Mouse (Mus musculus) kidney, embryonic 16.5 days (tissue): ENCODE data around the gene Cct2. TPM values are rescaled to one million over a fixed set of nuclear protein-coding genes. Genes with fewer than 3 reads are reported as not detected.
"Not testable (repeated sequence)": the region's sequence is repeated elsewhere in the genome, so short reads cannot be mapped to it uniquely, and the experiment has no call there.

Experiments used
- ATAC-seq: fragments of 200-750 bp; cut with Nextera tagmentation; 2 replicates; pipeline ENCODE4 v1.8.0; 2017; ENCODE audit warnings: moderate TSS enrichment; ENCODE audit not compliant: low FRiP score, low TSS enrichment
- H3K27ac ChIP-seq: fragments of 300-500 bp; sonication (generic); 2 replicates; pipeline ENCODE4 v1.5.1; 2014; ENCODE audit warnings: low read length
- H3K27me3 ChIP-seq: fragments of 300-500 bp; sonication (generic); 2 replicates; pipeline ENCODE4 v1.6.1; 2014; ENCODE audit warnings: low read length, control low read depth, mixed read lengths; ENCODE audit not compliant: insufficient read depth
- H3K36me3 ChIP-seq: fragments of 300-500 bp; sonication (generic); 2 replicates; pipeline ENCODE4 v1.6.1; 2014; ENCODE audit warnings: low read length, control low read depth, mixed read lengths; ENCODE audit not compliant: insufficient read depth
- H3K4me1 ChIP-seq: fragments of 300-500 bp; sonication (generic); 2 replicates; pipeline ENCODE4 v1.6.1; 2014; ENCODE audit warnings: low read length, control low read depth, mixed read lengths; ENCODE audit not compliant: insufficient read depth
- H3K4me2 ChIP-seq: fragments of 300-500 bp; sonication (generic); replicated peaks from 2 replicates; pipeline ENCODE4 v1.6.1; 2014; ENCODE audit warnings: low read depth, low read length
- H3K4me3 ChIP-seq: fragments of 300-500 bp; sonication (generic); 2 replicates; pipeline ENCODE4 v1.5.1; 2014; ENCODE audit warnings: mild to moderate bottlenecking, low read length
- H3K9ac ChIP-seq: fragments of 300-500 bp; sonication (generic); replicated peaks from 2 replicates; pipeline ENCODE4 v1.6.1; 2014; ENCODE audit warnings: low read length
- H3K9me3 ChIP-seq: fragments of 300-500 bp; sonication (generic); 2 replicates; pipeline ENCODE4 v1.6.1; 2016; ENCODE audit warnings: low read length, control low read depth
- WGBS: fragments of 180-500 bp; shearing (Covaris S2); extraction: QIAGEN DNeasy Blood & Tissue Kit; methylation state at CpG from one replicate; pipeline ENCODE4 v1.1.7; 2014; 5-methylcytosine and 5-hydroxymethylcytosine counted together
- polyA plus RNA-seq: library from polyadenylated mRNA; unstranded; fragments of >200 nt; fragmentation: Nextera tagmentation; extraction: Ambion mirVana; gene quantifications from 2 replicates; pipeline ENCODE4 v1.2.1, GENCODE M21; 2015

Cct2 gene
- polyA plus RNA-seq, 1 experiment from 2014 or later: 266 TPM

DNA sequence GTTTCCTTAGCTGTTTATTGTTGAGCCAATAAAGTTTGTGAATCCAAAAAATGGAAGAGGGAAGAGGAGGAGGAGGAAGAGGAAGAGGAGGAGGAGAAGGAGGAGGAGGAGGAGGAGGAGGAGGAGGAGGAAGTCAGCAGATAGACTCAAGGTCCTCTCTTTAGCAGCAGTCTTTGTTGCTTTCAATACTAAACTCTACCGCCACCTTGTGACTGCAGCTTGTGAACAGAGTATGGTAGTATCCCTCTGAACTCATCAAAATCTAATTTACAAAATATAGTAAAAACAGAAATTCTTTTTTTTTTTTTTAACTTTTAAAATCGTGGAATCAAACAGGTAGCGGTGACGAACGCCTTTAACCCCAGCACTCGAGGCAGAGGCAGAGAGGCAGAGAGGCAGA lies 23.3 kb downstream of the Cct2 start:
- WGBS: 67% methylated on average over 6 of the region's 6 CpGs
- H3K9ac ChIP-seq: no peak overlapping the region
- H3K36me3 ChIP-seq: no peaks in the 10 kb centered on the region
- no peaks in the 10 kb centered on the region; the same call in 1 of the 2 replicates for H3K27me3 ChIP-seq
- no peak overlapping the region for H3K4me3 ChIP-seq
- H3K4me1 ChIP-seq: peaks cover 2% of the 10 kb centered on the region; the same call in 1 of the 2 replicates
- no peak overlapping the region for H3K27ac ChIP-seq
- H3K9me3 ChIP-seq: peaks cover 3% of the 10 kb centered on the region; the same call in 1 of the 2 replicates
- ATAC-seq: no peak
- no peak overlapping the region for H3K4me2 ChIP-seq

DNA sequence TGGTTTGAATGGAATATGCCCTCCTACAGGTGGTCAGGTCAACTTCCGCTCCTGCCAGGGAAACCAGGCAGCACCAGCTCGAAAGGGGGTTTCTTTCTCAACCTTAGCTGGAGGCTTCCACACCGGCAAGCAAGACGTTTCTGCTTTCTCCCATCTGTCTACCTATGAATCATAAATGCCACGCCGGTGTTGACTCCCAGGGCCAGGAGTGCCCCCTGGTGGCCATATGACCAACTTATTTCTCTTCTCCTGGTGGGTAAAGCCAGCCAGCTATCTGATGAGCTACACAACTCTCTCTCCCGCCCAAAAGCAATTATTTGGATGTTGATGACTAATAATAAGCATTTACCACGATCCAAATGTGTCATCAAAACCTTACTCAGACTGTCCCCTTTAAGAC lies 29.8 kb downstream of the Cct2 start:
- Histone ChIP-seq H3K4me3 (no peak overlapping the region), H3K9ac (no peak overlapping the region), H3K27ac (no peak overlapping the region), H3K9me3 (peaks cover 3% of the 10 kb centered on the region; the same call in 1 of the 2 replicates), H3K27me3 (no peaks in the 10 kb centered on the region), H3K4me1 (no peaks in the 10 kb centered on the region), H3K36me3 (no peaks in the 10 kb centered on the region), H3K4me2 (no peak overlapping the region)
- WGBS: 26% methylated on average over 8 of the region's 8 CpGs
- ATAC-seq: peak; percentile 42; the same call in 1 of the 2 replicates

DNA sequence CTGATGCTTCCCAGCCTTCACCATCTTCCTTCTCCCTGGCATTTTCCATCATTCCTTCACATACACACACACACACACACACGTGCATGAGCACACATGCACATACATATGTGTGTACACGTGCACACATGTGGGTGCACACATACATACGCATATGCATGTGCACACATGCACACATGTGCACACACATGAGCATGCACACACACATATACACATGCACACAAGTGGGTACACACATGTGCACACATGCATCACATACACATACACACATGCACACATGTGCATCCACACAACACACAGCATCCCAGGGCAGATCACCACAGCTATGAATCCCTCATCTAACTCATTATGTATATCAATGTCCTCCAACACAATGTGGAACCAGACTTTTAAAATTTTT lies 32.5 kb downstream of the Cct2 start:
- Histone ChIP-seq H3K4me3 (no peak overlapping the region), H3K27ac (no peak overlapping the region), H3K4me2 (no peak overlapping the region), H3K27me3 (peaks cover 3% of the 10 kb centered on the region; the same call in 1 of the 2 replicates), H3K4me1 (no peaks in the 10 kb centered on the region), H3K36me3 (no peaks in the 10 kb centered on the region), H3K9ac (no peak overlapping the region), H3K9me3 (no peaks in the 10 kb centered on the region)
- 91% methylated on average over 3 of the region's 3 CpGs for WGBS
- ATAC-seq: no peak

DNA sequence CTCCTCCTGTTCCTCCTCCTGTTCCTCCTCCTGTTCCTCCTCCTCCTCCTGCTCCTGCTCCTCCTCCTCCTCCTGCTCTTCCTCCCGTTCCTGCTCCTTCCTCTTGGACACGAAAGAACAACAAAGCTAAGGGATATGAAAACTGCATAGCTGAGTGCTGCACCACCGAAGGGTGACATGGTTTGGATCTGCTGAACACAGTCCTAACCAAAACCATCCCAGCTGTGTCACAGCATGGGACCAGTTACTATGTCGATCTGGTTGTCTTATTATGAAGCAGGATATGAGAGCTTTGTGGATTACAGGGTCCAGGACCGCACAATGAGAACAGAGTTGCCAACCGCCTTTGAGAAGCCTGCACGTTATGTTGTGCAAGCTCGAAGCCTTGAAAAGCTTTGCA lies 37.4 kb downstream of the Cct2 start:
- no peak for ATAC-seq
- H3K36me3 ChIP-seq: no peaks in the 10 kb centered on the region
- H3K27ac ChIP-seq: no peak overlapping the region
- H3K9me3 ChIP-seq: no peaks in the 10 kb centered on the region
- no peak overlapping the region for H3K4me2 ChIP-seq
- peaks cover 11% of the 10 kb centered on the region for H3K4me1 ChIP-seq
- H3K4me3 ChIP-seq: no peak overlapping the region
- peaks cover 36% of the 10 kb centered on the region for H3K27me3 ChIP-seq
- 70% methylated on average over 8 of the region's 8 CpGs for WGBS
- no peak overlapping the region for H3K9ac ChIP-seq

DNA sequence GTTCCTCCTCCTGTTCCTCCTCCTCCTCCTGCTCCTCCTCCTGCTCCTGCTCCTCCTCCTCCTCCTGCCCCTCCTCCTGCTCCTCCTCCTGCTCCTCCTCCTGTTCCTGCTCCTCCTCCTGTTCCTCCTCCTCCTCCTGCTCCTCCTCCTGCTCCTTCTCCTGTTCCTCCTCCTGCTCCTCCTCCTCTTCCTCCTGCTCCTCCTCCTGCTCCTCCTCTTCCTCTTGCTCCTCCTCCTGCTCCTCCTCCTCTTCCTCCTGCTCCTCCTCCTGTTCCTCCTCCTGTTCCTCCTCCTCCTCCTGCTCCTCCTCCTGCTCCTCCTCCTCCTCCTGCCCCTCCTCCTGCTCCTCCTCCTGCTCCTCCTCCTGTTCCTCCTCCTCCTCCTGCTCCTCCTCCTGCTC lies 37.8 kb downstream of the Cct2 start:
- not testable (repeated sequence) for H3K27ac ChIP-seq, H3K9ac ChIP-seq, H3K36me3 ChIP-seq, H3K9me3 ChIP-seq, ATAC-seq, H3K4me3 ChIP-seq, H3K4me2 ChIP-seq
- Histone ChIP-seq H3K27me3 (peaks cover 36% of the 10 kb centered on the region), H3K4me1 (peaks cover 15% of the 10 kb centered on the region)

DNA sequence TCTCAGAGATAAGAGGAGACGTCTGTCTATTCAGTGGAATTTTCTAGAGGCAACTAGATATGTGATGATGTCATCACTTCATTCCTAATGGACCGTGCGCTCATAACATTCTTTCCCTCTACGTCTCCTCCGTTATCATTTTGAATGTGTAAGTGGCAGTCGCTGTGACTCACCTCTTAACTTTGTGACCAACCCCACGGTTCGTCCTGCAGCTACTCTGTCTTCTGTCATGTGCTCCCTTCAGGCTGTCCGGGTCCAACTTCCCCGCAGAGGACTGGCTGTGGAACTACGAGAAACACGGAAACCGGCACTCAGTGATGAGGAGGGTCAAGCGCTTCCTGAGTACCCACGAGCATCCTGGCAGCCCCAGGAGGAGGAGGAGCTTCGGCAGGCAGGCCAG lies 39.9 kb downstream of the Cct2 start:
- no peak overlapping the region for H3K9ac ChIP-seq
- WGBS: 40% methylated on average over 16 of the region's 16 CpGs
- peaks cover 17% of the 10 kb centered on the region for H3K4me1 ChIP-seq
- no peaks in the 10 kb centered on the region for H3K36me3 ChIP-seq
- peaks cover 42% of the 10 kb centered on the region for H3K27me3 ChIP-seq
- peak overlapping the region; percentile 16 for H3K4me3 ChIP-seq
- no peak for ATAC-seq
- no peak overlapping the region for H3K27ac ChIP-seq
- peak overlapping the region; percentile 41 for H3K4me2 ChIP-seq
- no peaks in the 10 kb centered on the region for H3K9me3 ChIP-seq

DNA sequence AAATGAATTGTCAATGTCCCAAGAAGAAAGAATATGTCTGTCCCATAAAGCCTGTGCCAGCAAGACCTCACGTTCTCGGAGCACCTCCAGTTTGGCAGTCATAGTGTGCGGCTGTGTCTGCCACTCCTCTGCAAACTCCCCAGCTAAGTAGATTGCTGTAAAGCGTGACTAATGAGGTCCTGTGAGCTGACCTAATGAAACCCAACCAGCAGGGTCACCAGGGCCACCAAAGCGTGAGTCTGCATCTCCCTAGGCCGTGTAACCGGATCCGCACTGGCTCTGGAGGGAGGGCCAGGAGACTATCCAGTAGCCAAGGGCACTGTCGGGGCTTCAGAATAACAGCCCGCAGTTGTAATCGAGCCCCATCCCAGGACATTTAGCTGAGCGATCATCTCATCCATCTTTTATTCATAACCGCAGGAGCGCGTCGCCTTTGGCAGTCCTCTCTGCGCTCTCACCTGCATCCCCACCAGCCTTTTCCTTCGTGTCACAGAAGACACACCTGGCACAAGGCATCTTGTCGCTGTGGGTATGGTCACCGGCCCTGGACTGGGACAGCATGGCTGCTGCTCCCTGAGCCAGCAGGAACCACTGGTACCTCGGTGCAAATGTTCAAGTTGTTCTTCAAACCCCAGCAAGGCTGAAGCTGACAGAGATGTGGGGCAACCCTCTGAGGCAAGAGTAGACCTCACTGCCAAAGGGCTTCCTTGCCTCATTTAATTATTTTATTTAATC lies 42.4 kb downstream of the Cct2 start:
- Histone ChIP-seq H3K4me2 (peak overlapping the region; percentile 24; the same call in 1 of the 2 replicates), H3K4me3 (no peak overlapping the region), H3K27ac (no peak overlapping the region), H3K9me3 (no peaks in the 10 kb centered on the region), H3K9ac (no peak overlapping the region), H3K27me3 (peaks cover 45% of the 10 kb centered on the region), H3K4me1 (peaks cover 17% of the 10 kb centered on the region), H3K36me3 (no peaks in the 10 kb centered on the region)
- WGBS: 7% methylated on average over 21 of the region's 21 CpGs
- ATAC-seq: peak; percentile 96

DNA sequence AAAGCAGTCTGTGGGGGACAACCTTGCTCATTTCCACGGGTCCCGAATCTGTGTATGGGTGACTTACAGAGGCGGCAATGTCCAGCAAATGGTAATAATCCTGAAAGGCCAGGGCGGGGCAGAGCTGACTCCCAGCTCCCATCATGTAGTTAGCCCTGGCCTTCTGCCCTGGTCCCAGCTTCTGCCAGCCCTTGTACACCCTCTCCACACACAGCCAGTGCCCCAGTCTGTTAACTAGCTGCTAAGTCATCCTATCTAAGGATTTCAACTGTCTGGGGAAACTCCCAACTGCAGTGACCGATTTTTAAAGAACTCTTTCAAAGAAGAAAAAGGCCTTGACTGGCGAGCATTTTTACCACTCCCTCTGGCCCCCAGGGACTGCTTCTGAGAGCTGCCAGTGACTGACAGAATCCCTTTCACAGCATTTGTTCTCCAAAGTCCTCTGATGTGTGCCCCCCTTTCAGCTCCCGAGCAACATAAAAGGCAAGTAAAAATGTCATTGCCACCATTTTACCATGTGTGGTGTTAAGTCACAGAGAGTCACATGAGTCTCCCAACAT lies 45.3 kb downstream of the Cct2 start:
- ATAC-seq: no peak
- 57% methylated on average over 7 of the region's 7 CpGs for whole genome bisulfite sequencing

DNA sequence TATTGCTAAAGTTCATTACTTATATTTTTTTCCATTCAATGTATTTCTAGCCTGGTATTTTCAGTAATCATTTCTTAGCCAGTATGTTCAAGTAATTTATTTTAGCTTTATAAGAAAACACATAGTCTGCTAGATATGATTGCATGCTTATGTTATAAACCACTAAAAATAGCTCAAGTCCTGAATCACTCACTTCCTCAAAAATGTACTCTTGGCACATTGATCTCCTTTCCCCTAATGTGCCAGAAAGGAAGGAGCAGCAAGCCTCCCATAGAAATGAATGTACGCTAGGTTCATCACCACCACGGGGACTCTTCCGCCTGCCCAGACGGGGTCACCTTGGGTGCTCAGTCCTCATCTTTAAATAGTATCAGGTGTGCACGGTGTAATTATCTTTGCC lies 49.0 kb downstream of the Cct2 start:
- H3K36me3 ChIP-seq: no peaks in the 10 kb centered on the region
- H3K9me3 ChIP-seq: no peaks in the 10 kb centered on the region
- 90% methylated on average over 5 of the region's 5 CpGs for WGBS
- ATAC-seq: no peak
- no peak overlapping the region for H3K9ac ChIP-seq
- H3K4me3 ChIP-seq: no peak overlapping the region
- peaks cover 11% of the 10 kb centered on the region; the same call in 1 of the 2 replicates for H3K27me3 ChIP-seq
- no peak overlapping the region for H3K4me2 ChIP-seq
- H3K27ac ChIP-seq: no peak overlapping the region
- peaks cover 15% of the 10 kb centered on the region; the same call in 1 of the 2 replicates for H3K4me1 ChIP-seq

More for the DNA sequence above, 45.3 kb downstream of the Cct2 start:
- Histone ChIP-seq H3K9me3 (no peaks in the 10 kb centered on the region), H3K4me3 (no peak overlapping the region), H3K9ac (no peak overlapping the region), H3K27me3 (peaks cover 24% of the 10 kb centered on the region), H3K27ac (no peak overlapping the region), H3K4me1 (peaks cover 20% of the 10 kb centered on the region), H3K36me3 (no peaks in the 10 kb centered on the region), H3K4me2 (no peak overlapping the region)
